Mouse (Mus musculus): ENCODE measurements around the gene Mrtfa. TPM values are rescaled to one million over a fixed set of nuclear protein-coding genes. Genes with fewer than 3 reads are reported as not detected.

Gene Mrtfa
- polyA plus RNA-seq, 1 experiment from 2014 or later: 6.1 TPM

DNA sequence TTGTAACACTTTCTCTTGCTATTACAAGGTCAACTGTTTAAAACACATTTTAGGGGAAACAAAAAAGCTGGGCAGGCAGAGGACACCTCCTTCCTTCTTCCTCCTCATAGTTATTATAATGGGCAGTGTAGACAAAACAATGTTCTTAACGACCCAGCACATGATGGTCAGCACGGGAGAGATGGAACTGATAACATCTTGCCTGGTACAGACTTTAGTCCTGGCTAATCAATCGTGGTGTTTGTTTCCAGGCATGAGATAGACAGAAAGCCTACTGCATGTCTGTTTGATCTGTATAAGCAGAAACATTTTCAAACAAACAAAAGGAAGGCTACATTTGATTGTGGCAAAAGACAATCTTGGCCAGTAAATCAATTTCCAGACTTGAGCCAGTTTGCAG, 140.1 kb downstream of the Mrtfa start:
- no peaks in the 10 kb centered on the region for H3K36me3 ChIP-seq (ENCODE audit: control insufficient read depth, insufficient read depth)
- peaks cover 9% of the 10 kb centered on the region for H3K4me1 ChIP-seq (ENCODE audit: control insufficient read depth, low read depth, low read length)
- no peak overlapping the region for H3K4me2 ChIP-seq (ENCODE audit: low read depth, low read length)
- no peaks in the 10 kb centered on the region for H3K27me3 ChIP-seq (ENCODE audit: control insufficient read depth, insufficient read depth, low read depth, low read length)
- H3K27ac ChIP-seq (ENCODE audit: low read length): no peak overlapping the region
- no peak for ATAC-seq (ENCODE audit: low read depth)
- H3K4me3 ChIP-seq (ENCODE audit: low read depth, low read length): no peak overlapping the region
- no peaks in the 10 kb centered on the region for H3K9me3 ChIP-seq (replicated peaks; ENCODE audit: control insufficient read depth, low read length)
- 9% methylated on average over 3 of the region's 3 CpGs for WGBS (ENCODE audit: insufficient replicate concordance)
- H3K9ac ChIP-seq (ENCODE audit: low read depth, low read length): no peak overlapping the region

DNA sequence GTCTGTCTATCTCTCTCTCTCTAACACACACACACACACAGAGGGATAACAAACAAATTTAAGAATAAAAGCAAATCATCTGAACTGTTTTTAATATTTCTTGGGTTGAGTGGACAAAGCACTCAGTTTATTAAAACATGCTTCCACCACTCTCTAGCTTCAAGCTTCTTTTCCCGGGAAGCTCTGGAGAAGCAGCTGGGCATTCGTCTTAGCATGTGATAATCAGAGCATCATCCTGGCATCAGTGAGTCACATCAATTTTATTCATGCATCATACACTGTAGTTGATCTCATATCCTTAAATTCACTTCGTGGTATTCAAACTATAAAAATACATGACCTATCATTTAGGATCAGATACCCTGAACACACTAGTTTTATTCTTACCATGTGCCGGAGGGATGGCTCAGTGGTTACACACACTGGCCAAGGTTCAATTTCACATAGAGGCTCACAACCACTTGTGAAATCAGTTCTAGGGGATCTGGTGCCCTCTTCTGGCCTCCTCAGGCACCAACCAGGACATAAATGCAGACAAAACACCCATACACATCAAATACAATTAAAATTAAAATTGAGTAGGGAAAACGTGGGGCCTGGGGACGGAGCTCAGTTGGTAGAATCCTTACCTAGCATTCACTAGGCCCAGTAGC, 141.0 kb downstream of the Mrtfa start:
- no peak for ATAC-seq (ENCODE audit: low read depth)
- Histone ChIP-seq H3K4me3 (ENCODE audit: low read depth, low read length) (no peak overlapping the region), H3K9me3 (replicated peaks; ENCODE audit: control insufficient read depth, low read length) (no peaks in the 10 kb centered on the region), H3K4me2 (ENCODE audit: low read depth, low read length) (no peak overlapping the region), H3K27ac (ENCODE audit: low read length) (no peak overlapping the region), H3K27me3 (ENCODE audit: control insufficient read depth, insufficient read depth, low read depth, low read length) (0 out of 2 replicates have a peak, but pooled peaks cover 2% of the 10 kb centered on the region), H3K4me1 (ENCODE audit: control insufficient read depth, low read depth, low read length) (peaks cover 9% of the 10 kb centered on the region), H3K9ac (ENCODE audit: low read depth, low read length) (no peak overlapping the region), H3K36me3 (ENCODE audit: control insufficient read depth, insufficient read depth) (no peaks in the 10 kb centered on the region)
- 47% methylated on average over 6 of the region's 6 CpGs for WGBS (ENCODE audit: insufficient replicate concordance)

DNA sequence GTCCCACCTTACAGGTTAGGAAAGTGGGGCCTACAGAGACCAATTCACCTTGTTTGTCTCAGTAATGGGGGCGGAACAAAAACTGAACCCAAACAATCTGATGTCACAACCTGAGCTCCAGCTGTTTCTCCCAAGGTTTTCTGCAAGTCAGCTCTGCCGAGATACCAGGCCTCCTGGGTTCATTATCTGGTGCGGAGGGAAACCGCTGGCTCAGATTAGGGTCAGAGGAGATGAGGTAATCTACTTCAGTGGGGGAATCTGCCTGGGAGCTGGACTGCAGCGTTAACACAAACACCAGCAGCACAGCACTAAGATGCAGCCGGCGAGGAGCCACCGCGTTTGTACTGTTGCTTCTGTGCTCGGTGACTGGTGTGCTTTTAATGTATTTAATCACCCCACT, 143.1 kb downstream of the Mrtfa start:
- Histone ChIP-seq H3K4me2 (ENCODE audit: low read depth, low read length) (no peak overlapping the region), H3K36me3 (ENCODE audit: control insufficient read depth, insufficient read depth) (no peaks in the 10 kb centered on the region), H3K27me3 (ENCODE audit: control insufficient read depth, insufficient read depth, low read depth, low read length) (0 out of 2 replicates have a peak, but pooled peaks cover 2% of the 10 kb centered on the region), H3K4me1 (ENCODE audit: control insufficient read depth, low read depth, low read length) (peaks cover 9% of the 10 kb centered on the region), H3K27ac (ENCODE audit: low read length) (no peak overlapping the region), H3K9me3 (replicated peaks; ENCODE audit: control insufficient read depth, low read length) (no peaks in the 10 kb centered on the region), H3K4me3 (ENCODE audit: low read depth, low read length) (no peak overlapping the region), H3K9ac (ENCODE audit: low read depth, low read length) (no peak overlapping the region)
- WGBS (ENCODE audit: insufficient replicate concordance): 16% methylated on average over 10 of the region's 10 CpGs
- ATAC-seq (ENCODE audit: low read depth): peak; percentile 76

DNA sequence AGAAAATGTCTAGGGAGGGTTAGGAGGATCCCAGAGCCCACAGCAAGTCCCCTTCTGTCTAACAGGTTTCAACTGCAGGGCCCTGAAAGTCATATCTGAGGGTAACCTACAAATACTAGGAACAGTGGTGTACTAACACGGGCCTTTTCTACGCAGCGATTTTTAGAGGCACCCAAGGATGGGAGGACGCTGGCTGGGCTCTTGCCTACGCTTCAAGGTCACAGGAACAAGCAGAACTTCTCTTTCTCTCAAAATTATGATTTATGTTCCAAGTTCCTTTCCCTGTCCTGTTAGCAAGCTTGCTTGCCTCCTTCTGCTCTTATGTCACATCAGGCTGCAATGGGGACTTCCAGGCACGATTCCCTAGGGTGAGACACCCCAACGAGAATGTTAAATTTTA, 144.5 kb downstream of the Mrtfa start:
- no peaks in the 10 kb centered on the region for H3K9me3 ChIP-seq (replicated peaks; ENCODE audit: control insufficient read depth, low read length)
- H3K9ac ChIP-seq (ENCODE audit: low read depth, low read length): no peak overlapping the region
- H3K36me3 ChIP-seq (ENCODE audit: control insufficient read depth, insufficient read depth): no peaks in the 10 kb centered on the region
- 0 out of 2 replicates have a peak, but pooled peaks cover 2% of the 10 kb centered on the region for H3K27me3 ChIP-seq (ENCODE audit: control insufficient read depth, insufficient read depth, low read depth, low read length)
- H3K4me2 ChIP-seq (ENCODE audit: low read depth, low read length): 0 out of 2 replicates have a peak overlapping the region, but pooled peaks have one; percentile 6
- WGBS (ENCODE audit: insufficient replicate concordance): 20% methylated on average over 7 of the region's 7 CpGs
- no peak for ATAC-seq (ENCODE audit: low read depth)
- no peak overlapping the region for H3K4me3 ChIP-seq (ENCODE audit: low read depth, low read length)
- H3K27ac ChIP-seq (ENCODE audit: low read length): peak overlapping the region; percentile 64
- H3K4me1 ChIP-seq (ENCODE audit: control insufficient read depth, low read depth, low read length): peaks cover 13% of the 10 kb centered on the region

DNA sequence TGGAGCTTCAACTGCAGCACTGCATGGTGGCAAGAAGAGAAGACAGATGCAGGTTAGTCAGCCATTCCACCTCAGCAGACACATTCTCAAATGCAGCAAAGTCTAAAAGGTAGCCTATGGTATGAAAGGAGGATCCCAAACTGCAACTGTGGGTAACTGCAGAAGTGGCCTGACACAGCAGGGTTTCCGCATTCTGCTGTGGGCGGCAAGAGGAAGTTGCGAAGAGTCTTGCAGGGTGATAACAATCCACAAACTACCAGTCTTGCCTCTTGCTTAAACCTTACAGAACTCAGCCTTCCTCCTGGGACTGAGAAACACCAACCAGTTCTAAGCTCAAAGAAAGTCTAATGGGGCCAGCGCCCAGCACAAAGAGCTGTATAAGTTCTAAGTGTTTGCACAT, 145.2 kb downstream of the Mrtfa start:
- Histone ChIP-seq H3K4me1 (ENCODE audit: control insufficient read depth, low read depth, low read length) (peaks cover 13% of the 10 kb centered on the region), H3K36me3 (ENCODE audit: control insufficient read depth, insufficient read depth) (no peaks in the 10 kb centered on the region), H3K4me2 (ENCODE audit: low read depth, low read length) (peak overlapping the region; percentile 19; the same call in 1 of the 2 replicates), H3K27me3 (ENCODE audit: control insufficient read depth, insufficient read depth, low read depth, low read length) (0 out of 2 replicates have a peak, but pooled peaks cover 2% of the 10 kb centered on the region), H3K9me3 (replicated peaks; ENCODE audit: control insufficient read depth, low read length) (no peaks in the 10 kb centered on the region), H3K27ac (ENCODE audit: low read length) (peak overlapping the region; percentile 65), H3K4me3 (ENCODE audit: low read depth, low read length) (peak overlapping the region; percentile 37), H3K9ac (ENCODE audit: low read depth, low read length) (peak overlapping the region; percentile 11; the same call in 1 of the 2 replicates)
- no peak for ATAC-seq (ENCODE audit: low read depth)
- 18% methylated on average over 4 of the region's 4 CpGs for WGBS (ENCODE audit: insufficient replicate concordance)

DNA sequence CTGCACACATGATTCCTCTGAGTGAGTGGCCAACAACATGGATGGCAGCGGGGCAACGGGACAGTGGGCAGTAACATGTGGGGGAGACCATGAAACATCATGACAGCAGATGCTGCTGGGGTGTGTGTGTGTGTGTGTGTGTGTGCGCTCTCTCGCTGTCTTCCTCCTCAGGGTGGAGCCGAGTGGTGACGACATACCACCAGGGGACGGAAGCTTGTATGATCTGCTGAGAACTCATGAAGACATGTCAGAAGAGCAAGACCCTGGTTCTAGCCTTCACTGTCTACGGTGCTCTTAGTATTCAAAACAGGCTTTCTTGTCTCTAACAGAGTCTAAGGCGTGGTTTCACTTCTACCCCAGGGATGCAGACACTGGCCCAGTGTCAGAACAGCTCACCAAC, 146.1 kb downstream of the Mrtfa start:
- H3K4me2 ChIP-seq (ENCODE audit: low read depth, low read length): 0 out of 2 replicates have a peak overlapping the region, but pooled peaks have one; percentile 19
- no peaks in the 10 kb centered on the region for H3K36me3 ChIP-seq (ENCODE audit: control insufficient read depth, insufficient read depth)
- 0 out of 2 replicates have a peak, but pooled peaks cover 2% of the 10 kb centered on the region for H3K27me3 ChIP-seq (ENCODE audit: control insufficient read depth, insufficient read depth, low read depth, low read length)
- peak overlapping the region; percentile 37 for H3K4me3 ChIP-seq (ENCODE audit: low read depth, low read length)
- no peak for ATAC-seq (ENCODE audit: low read depth)
- H3K4me1 ChIP-seq (ENCODE audit: control insufficient read depth, low read depth, low read length): peaks cover 11% of the 10 kb centered on the region
- no peaks in the 10 kb centered on the region for H3K9me3 ChIP-seq (replicated peaks; ENCODE audit: control insufficient read depth, low read length)
- no peak overlapping the region for H3K9ac ChIP-seq (ENCODE audit: low read depth, low read length)
- peak overlapping the region; percentile 65; the same call in 1 of the 2 replicates for H3K27ac ChIP-seq (ENCODE audit: low read length)
- 29% methylated on average over 9 of the region's 9 CpGs for WGBS (ENCODE audit: insufficient replicate concordance)

DNA sequence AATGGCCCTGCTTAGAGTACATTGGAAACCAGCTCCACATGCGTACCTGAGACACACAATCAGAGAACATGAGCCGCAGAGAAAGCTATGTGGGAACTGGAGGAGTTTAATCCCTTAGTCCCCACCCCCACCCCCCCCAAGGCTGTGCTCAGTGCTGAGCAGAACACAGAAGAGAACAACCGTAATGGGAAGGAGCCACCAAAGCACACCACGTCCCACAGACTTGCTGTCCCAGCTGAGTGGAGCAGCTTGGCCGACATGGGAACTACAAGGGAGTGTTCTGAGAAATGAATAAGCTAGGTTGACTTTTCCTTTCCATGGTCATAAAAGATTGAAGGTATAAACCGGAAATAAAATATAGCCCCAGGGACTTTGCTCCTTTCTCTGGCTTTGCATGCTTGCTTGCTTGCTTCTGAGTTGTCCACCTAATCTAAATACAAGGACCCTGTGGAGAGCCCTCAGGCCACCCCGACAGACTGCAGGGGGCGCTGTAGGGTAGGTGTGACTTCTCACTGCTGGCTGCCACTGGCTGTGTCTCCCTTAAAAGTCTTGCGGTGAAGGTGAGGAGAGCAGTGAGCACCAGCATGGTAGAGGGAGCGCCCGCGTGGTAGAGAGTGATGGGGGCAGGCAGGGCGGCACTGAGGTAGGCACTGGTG, 148.2 kb downstream of the Mrtfa start:
- Histone ChIP-seq H3K9ac (ENCODE audit: low read depth, low read length) (no peak overlapping the region), H3K27me3 (ENCODE audit: control insufficient read depth, insufficient read depth, low read depth, low read length) (0 out of 2 replicates have a peak, but pooled peaks cover 2% of the 10 kb centered on the region), H3K4me3 (ENCODE audit: low read depth, low read length) (no peak overlapping the region), H3K27ac (ENCODE audit: low read length) (no peak overlapping the region), H3K4me2 (ENCODE audit: low read depth, low read length) (no peak overlapping the region), H3K36me3 (ENCODE audit: control insufficient read depth, insufficient read depth) (no peaks in the 10 kb centered on the region), H3K9me3 (replicated peaks; ENCODE audit: control insufficient read depth, low read length) (no peaks in the 10 kb centered on the region), H3K4me1 (ENCODE audit: control insufficient read depth, low read depth, low read length) (peaks cover 7% of the 10 kb centered on the region)
- ATAC-seq (ENCODE audit: low read depth): no peak
- 54% methylated on average over 13 of the region's 13 CpGs for WGBS (ENCODE audit: insufficient replicate concordance)

DNA sequence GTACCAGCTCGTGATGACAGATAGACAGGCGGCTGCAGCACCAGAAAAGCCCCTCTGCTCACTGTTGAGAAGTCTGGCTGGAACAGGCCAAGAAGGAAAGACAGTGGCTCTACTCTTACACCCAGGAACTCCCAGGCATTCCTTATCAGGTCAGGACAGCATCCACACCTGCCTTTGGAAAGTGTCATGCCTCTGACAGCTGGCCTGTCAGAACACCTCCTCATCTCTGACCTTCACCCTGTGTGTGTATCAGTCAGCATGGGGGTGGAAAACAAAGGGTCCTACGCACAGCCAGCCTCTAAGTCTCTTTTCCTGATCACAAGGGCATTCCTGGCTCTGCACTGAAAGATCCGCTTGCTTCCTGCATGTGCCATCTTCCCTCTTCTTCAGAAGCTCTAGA, 148.8 kb downstream of the Mrtfa start:
- Histone ChIP-seq H3K4me3 (ENCODE audit: low read depth, low read length) (no peak overlapping the region), H3K36me3 (ENCODE audit: control insufficient read depth, insufficient read depth) (no peaks in the 10 kb centered on the region), H3K4me1 (ENCODE audit: control insufficient read depth, low read depth, low read length) (peaks cover 4% of the 10 kb centered on the region; the same call in 1 of the 2 replicates), H3K27ac (ENCODE audit: low read length) (no peak overlapping the region), H3K4me2 (ENCODE audit: low read depth, low read length) (no peak overlapping the region), H3K9me3 (replicated peaks; ENCODE audit: control insufficient read depth, low read length) (no peaks in the 10 kb centered on the region), H3K27me3 (ENCODE audit: control insufficient read depth, insufficient read depth, low read depth, low read length) (0 out of 2 replicates have a peak, but pooled peaks cover 2% of the 10 kb centered on the region), H3K9ac (ENCODE audit: low read depth, low read length) (no peak overlapping the region)
- no peak; the same call in 1 of the 2 replicates for ATAC-seq (ENCODE audit: low read depth)
- 59% methylated on average over 4 of the region's 4 CpGs for WGBS (ENCODE audit: insufficient replicate concordance)

DNA sequence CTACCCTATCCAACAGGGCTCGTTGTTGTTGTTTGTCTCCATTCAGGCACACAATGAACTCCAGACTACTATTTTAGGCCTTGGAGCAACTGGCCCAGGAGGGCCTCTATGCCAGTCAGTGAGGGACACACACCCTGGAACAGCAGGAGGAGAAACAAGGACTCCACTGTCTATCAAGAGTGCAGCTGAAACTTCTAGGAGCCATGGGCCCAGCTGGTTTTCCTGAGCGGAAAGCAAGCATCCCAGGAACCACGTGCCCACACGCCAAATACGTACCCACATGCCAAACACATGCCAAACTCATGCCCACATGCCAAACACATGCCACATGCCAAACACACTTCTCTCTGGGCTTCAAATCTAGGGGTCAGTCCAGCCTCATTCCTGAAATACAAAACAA, 152.1 kb downstream of the Mrtfa start:
- no peak for ATAC-seq (ENCODE audit: low read depth)

More for the DNA sequence above, 152.1 kb downstream of the Mrtfa start:
- H3K4me3 ChIP-seq (ENCODE audit: low read depth, low read length): no peak overlapping the region
- H3K4me1 ChIP-seq (ENCODE audit: control insufficient read depth, low read depth, low read length): peaks cover 4% of the 10 kb centered on the region
- no peaks in the 10 kb centered on the region for H3K27me3 ChIP-seq (ENCODE audit: control insufficient read depth, insufficient read depth, low read depth, low read length)
- no peaks in the 10 kb centered on the region for H3K36me3 ChIP-seq (ENCODE audit: control insufficient read depth, insufficient read depth)
- H3K27ac ChIP-seq (ENCODE audit: low read length): no peak overlapping the region
- no peak overlapping the region for H3K9ac ChIP-seq (ENCODE audit: low read depth, low read length)
- H3K9me3 ChIP-seq (replicated peaks; ENCODE audit: control insufficient read depth, low read length): no peaks in the 10 kb centered on the region
- WGBS (ENCODE audit: insufficient replicate concordance): 73% methylated on average over 5 of the region's 5 CpGs
- H3K4me2 ChIP-seq (ENCODE audit: low read depth, low read length): no peak overlapping the region
